Mouse (Mus musculus) left cerebral cortex, postnatal 10 days (tissue): ENCODE data around the gene Fbn1. TPM values are rescaled to one million over a fixed set of nuclear protein-coding genes. Genes with fewer than 3 reads are reported as not detected.

Source experiments
- DNase-seq, 2 experiments: peaks; one replicate each; pipeline ENCODE4 v3.0.0; 2021 to 2022; ENCODE audit warnings: low spot score in 2 of 2, mixed read lengths in 1 of 2; ENCODE audit errors: extremely low spot score in 1 of 2
- intact Hi-C: fragments of 180-260 bp; cut with DNase I; formaldehyde crosslinking; loops from one replicate; pipeline ENCODE4 v1.15.1; 2025
- total RNA-seq, 2 experiments: library from RNA; stranded (reverse); gene quantifications; 2 replicates each; pipeline ENCODE4 v1.2.3; 2021

Gene Fbn1
- total RNA-seq = 1 to 10 TPM; 9.5 to 9.7 TPM

- intact Hi-C loops = no loop called here
- DNase-seq = no peak
These were observed at the start of gene Fbn1 for GRCm38 (mm10) chr2:125507893-125508292. Gene Fbn1, minus strand, starts transcription at chr2:125507993.

DNA sequence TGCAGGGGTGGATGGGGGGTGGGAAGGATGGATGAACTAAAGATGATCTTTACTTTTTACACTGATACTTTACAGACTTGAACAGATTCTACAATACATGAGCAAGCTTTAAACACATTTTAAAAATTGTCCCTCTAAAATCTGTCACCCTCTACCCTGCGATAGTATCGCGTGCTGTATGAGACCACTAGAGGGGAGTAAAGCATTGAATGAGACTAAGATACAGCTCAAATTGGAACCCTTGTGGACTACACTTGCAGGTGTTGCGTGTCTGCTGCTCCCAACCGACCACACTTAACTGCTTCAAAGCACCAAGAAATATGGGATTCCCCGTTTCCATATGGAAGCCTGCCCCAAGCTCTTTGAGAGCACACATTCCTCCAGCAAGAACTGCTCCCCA, 48.0 kb upstream of the Fbn1 start:
- intact Hi-C loops = no loop called here
- no peak for DNase-seq

GRCm38 (mm10) chr2:125548806-125549578, 41.2 kb upstream of the Fbn1 start:
- no peak for DNase-seq
- intact Hi-C loops = no loop called here

- DNase-seq = no peak
- intact Hi-C loops = no loop called here
These were observed 37.2 kb upstream of the Fbn1 start for GRCm38 (mm10) chr2:125544986-125545385.

DNA sequence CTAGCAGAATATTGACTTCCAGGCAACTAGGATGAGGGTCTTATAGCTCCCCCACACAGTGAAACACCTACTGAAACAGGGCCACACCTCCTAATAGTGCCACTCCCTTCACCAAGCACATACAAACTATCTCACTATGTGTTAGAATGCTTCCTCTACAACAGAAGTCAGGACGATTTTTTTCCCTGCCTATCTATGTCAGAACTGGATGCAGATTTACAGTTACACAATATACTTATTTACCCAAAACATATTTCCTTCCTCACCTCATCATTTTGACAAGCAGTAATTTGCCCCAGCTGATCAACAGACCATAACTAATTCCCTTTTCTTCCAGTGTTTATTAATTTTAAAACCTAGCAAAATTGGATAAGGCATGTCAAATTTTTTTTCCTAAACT, 35.9 kb upstream of the Fbn1 start:
- DNase-seq = no peak
- intact Hi-C loops = no loop called here

DNA sequence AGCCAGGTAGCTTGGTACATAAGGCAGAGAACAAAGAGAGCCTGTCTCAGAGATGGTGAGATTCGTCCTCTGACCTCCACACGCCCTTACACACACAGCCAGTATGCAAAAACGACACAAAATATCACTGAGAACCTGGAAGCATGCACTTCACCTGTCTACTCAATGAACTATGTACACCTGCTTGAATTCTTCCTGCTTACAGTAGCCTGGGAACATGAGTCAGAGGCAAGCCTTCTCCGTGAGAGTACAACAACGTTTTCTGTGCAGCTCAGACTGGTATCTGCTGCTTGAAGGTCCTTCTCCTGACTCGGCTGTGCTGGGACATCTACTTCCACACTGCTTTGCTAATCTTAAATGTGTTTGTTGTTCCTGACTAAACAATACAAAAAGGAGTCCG, 33.7 kb upstream of the Fbn1 start:
- no peak for DNase-seq
- intact Hi-C loops = no loop called here

DNA sequence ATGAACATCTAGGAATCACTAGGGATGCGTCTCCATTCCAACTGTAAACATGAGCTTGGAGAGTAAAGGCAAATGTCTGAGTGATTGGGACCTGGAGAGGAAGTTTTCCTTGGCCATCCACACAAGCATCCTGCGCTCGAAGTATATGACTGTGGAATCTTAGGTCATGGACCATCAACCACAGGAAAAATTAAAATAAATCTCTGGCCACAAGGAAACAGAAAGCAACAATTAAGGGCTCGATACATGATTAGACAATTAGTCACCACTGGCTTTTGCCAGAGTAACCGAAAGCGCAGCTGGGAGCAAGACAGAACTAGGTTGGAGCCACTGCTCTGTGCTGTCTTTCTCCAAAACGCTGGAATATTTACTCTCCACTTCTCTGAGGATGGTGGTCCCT, 32.8 kb upstream of the Fbn1 start:
- no peak for DNase-seq
- intact Hi-C loops = no loop called here

- DNase-seq = no peak
These were observed 31.8 kb upstream of the Fbn1 start for GRCm38 (mm10) chr2:125539640-125540039.

DNA sequence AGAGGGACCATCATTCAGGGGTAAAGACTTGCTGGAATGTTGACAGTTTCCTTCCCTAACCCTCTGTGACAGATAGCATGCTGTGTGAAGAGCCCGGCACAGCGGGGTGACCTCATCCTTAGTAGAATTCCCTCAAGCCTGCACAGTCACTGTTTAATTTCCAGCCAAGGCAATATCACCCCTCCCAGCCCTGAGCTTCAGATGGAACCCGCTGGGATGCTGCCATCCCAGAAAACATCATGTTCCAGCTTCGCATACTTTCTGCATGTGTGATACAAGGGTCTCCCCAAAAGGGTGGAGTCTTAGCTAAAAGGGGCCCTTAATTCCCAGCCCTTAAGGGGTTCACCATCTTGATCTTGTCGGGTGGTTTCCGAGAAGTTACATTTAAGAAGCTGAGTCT, 22.9 kb upstream of the Fbn1 start:
- DNase-seq = no peak
- intact Hi-C loops = no loop called here

More at GRCm38 (mm10) chr2:125539640-125540039, 31.8 kb upstream of the Fbn1 start:
- intact Hi-C loops = no loop called here

DNA sequence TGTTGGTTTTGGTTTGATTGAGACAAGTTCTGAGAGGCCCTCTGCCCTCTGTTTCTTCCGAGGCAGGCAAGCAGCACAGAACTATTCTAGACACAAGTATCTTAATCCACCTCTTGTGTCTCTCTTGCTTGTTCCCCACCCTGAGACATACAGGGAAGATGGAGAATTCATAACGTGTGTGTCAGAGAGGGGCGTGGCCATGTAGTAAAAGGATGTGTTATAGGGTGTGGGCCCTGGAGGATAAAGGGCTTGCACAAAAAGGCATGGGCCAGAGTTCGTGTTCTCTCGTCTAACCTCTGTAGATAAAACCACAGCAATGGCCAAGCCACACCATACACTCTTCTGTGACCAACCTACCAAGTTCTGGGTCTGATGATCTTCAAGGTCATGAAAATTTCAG, 18.8 kb upstream of the Fbn1 start:
- no peak for DNase-seq
- intact Hi-C loops = no loop called here

DNA sequence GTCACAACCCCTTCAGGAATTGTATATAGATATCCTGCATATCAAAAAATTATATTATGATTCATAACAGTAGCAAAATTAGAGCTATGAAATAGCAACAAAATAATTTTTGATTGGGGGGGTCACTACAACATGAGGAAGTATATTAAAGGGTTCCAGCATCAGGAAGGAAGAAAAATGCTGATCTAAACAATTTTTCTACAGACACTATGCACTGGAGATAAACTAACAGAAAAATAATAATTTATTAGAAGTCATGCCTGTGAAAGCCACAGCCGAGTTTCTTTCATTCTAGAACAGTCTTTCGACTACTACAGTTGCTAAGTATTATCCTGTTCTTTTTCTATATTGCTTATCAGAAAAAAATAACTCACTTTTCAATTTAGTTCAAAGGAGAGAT, 17.7 kb upstream of the Fbn1 start:
- DNase-seq = no peak
- intact Hi-C loops = no loop called here

DNA sequence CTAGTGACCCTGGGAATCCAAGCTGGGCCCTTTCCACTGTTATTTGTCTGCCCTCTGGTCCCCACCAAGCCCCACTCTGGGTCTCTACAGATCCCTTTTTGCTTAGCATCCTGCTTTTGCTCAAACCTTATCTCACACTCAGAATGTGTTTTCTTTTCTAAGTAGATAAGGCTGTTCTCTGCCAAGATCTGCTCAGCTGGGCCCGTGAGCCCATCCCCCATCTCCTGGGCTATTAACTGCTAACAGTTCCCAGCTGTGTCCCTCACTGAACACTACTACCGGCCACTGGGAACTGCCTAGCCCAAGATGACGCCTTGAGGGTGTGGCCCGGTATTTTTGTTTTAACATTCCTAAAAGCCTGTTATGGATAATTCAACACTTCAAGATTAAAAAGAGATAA, 8.8 kb upstream of the Fbn1 start:
- DNase-seq = no peak
- intact Hi-C loops = no loop called here

- no peak for DNase-seq
- intact Hi-C loops = no loop called here
These were observed 7.7 kb upstream of the Fbn1 start for GRCm38 (mm10) chr2:125515291-125516057.

DNA sequence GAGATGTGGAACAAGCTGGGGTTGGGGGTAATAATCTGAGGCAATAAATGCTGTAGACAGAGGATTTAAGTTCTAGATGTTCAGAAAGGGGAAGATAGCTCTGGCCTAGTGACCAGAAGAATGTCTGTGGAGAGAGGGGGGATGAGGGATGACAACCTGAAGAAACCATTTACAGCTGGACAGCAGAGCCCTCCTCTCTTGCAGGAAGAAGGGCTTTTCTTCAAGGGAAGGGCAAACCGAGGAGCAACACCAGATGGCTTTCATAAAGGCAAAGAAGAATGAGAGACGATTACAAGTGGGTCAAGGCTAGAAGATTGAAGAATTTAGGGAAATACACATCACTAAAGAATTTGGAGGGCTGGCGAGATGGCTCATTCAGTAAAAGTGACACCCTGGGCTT, 6.6 kb upstream of the Fbn1 start:
- intact Hi-C loops = no loop called here
- DNase-seq = no peak

- DNase-seq = no peak
- intact Hi-C loops = no loop called here
These were observed 4.8 kb upstream of the Fbn1 start for GRCm38 (mm10) chr2:125512544-125512943.

- no peak for DNase-seq
- intact Hi-C loops = no loop called here
These were observed 4.1 kb upstream of the Fbn1 start for GRCm38 (mm10) chr2:125511898-125512297.

DNA sequence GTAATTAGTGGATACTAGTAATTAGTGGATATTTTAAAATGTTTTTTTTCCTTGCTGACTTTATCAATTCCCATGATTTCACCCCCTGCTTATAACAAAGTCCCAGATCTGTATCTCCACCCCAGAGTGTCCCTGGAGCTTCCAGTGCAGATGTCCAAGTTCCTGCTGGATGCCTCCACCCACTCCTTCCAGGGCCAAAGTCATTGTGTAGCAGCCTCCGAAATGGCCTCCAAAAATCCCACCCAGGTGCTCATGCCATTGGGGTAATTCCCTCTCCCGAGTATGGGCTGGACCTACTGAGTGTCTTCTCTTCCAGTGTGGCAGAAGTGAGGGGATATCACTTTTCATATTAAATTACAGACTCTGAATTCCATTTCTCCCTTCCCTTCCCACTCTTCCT, 3.0 kb upstream of the Fbn1 start:
- intact Hi-C loops = no loop called here

DNA sequence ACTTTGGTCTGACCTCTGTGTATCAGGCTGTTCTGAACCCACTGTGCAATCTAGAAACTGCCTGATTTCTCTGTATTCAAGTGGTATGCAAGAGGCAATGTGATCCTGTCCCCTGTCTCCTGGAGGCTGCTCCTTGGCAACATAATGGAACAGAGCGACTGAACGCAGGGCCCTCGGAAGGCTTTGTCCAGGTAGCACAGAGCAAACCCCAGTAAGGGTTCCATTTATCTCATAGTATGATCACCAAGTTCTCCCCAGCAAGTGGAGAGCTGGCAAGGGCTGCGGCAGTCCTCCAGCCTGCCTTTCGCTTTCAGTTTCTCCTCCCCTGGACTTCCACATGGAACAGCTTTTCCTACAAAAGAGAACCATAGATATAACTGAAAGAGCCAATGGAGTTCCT, 588 bp upstream of the Fbn1 start:
- intact Hi-C loops = no loop called here
- no peak for DNase-seq

More for the DNA sequence above, 3.0 kb upstream of the Fbn1 start:
- no peak for DNase-seq

- intact Hi-C loops = no loop called here
- peak; percentile 46 to 81 for DNase-seq
These were observed 1.3 kb downstream of the Fbn1 start for GRCm38 (mm10) chr2:125506316-125507054.
